Mouse (Mus musculus) gastrocnemius, postnatal 14 days (tissue): ENCODE results near the gene Arhgef10l. TPM values are rescaled to one million over a fixed set of nuclear protein-coding genes. Genes with fewer than 3 reads are reported as not detected.

Experiments
- DNase-seq: peaks from one replicate; pipeline ENCODE4 v3.0.0; 2021; ENCODE audit warnings: mixed read lengths
- intact Hi-C: fragments of 180-260 bp; cut with DNase I; formaldehyde crosslinking; loops from one replicate; pipeline ENCODE4 v1.15.1; 2025; ENCODE audit warnings: low total_unique reads
- total RNA-seq, 2 experiments: library from RNA; stranded (reverse); gene quantifications; 2 replicates each; pipeline ENCODE4 v1.2.3; 2021

Arhgef10l gene
- total RNA-seq, 2 experiments from 2014 or later, result 39.2 to 49.0 TPM

DNA sequence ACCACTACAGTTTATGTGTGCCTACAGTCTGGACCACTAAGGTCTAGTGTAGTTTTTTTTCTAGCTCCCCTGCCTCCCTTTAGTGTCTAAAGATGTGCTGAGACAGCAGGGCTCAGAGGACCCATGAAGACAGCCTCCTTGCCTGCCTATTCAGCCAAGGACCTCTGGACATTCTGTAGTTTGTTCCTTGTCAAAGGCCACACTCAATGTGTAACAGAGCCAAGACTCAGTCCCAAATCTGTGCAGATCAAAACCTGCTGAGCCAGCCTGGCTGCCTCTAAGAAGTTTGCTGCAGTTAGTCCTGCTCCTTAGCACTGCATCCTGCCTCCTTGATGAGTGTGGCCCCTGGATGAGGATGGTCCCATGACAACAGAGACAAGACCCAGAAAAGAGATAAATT, 156.0 kb downstream of the Arhgef10l start:
- intact Hi-C loops, result no loop called here
- no peak for DNase-seq

DNA sequence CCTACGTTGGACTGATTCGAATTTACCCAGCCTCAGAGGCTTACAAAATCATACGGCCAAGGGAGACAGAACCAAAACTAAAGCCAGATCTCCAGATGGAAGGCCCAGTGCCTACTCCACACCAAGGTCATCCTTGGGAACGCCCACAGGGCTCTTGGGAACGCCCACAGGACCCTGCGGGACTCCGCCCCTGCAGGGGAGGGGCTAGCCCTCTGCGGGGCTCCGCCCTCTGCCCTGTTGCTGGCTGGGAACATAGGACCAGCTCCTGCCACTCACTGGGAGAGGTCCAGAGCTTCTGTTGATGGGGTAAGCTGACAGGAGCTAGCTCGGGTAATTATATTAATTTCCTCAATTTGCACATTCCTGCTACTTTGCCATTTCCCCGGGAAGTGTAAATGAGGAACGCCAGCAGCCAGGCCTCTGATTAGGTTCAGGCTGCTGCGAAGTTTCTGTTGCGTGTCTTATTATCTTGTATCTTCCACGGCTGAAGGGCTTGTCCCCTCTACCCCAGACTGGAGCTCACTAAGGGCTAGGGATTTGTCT, 158.6 kb downstream of the Arhgef10l start:
- no peak for DNase-seq
- intact Hi-C loops, result no loop called here

- intact Hi-C loops, result no loop called here
- DNase-seq, result no peak
Measured at GRCm38 (mm10) chr4:140505608-140506002, 160.2 kb downstream of the Arhgef10l start.

DNA sequence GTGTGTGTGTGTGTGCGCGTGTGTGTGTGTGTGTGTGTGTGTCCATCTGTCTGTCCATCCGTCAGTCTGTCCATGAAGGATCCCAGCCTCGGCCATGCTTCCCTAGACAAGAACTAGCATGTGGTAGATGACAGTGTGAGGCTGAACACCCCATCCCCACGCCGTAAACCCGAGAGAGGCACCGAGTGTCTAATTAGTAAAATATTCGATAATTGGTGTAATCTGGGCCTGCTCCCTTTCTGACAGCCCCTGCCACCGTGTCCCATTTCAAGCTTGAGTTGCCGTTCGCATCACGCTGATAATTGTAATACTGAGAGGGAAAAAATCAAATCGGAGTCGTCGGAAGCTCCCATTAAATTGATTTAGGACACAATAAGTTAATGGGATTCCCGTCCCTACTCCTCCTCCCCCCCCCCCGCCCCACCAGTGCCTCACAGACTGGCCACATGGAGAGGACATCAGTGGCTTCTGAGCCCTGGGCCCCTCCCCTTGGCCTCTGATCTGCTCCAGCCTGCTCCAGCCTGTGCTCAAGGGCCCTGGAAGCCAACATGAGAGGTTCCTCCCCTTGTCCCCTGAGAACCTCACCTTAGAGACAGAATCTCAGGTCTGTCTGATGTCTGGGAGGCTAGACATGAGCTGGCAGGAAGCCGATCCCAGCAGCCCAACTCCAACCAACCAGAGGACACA, 160.7 kb downstream of the Arhgef10l start:
- intact Hi-C loops, result no loop called here
- no peak for DNase-seq

- no peak for DNase-seq
- intact Hi-C loops, result no loop called here
Measured at GRCm38 (mm10) chr4:140504067-140504913, 161.5 kb downstream of the Arhgef10l start.

- intact Hi-C loops, result no loop called here
- DNase-seq, result no peak
Measured at GRCm38 (mm10) chr4:140500766-140501165, 165.0 kb downstream of the Arhgef10l start.

- DNase-seq, result no peak
- intact Hi-C loops, result no loop called here
Measured at GRCm38 (mm10) chr4:140499571-140499970, 166.2 kb downstream of the Arhgef10l start.

DNA sequence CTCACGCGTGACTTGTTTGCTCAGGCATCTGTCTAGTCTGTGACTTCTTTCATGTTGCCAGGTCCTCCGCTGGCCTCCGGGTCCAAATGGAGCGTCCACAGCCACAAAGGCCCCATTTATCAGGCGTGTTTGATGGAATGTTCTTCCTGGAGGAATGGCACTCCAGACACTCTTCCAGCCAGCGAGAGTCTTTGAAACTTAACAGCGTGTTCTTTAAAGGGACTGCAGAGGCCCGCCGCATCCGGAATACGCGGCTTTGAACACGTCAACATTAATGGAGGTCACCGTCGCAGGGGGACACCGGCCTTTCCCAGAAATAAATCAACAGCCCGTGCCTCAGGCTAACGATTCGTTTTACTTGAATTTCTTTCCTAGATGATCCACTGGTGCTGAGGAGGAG, 168.6 kb downstream of the Arhgef10l start:
- no peak for DNase-seq
- intact Hi-C loops, result no loop called here

- intact Hi-C loops, result no loop called here
- DNase-seq, result no peak
Measured at GRCm38 (mm10) chr4:140491555-140491954, 174.3 kb downstream of the Arhgef10l start.

DNA sequence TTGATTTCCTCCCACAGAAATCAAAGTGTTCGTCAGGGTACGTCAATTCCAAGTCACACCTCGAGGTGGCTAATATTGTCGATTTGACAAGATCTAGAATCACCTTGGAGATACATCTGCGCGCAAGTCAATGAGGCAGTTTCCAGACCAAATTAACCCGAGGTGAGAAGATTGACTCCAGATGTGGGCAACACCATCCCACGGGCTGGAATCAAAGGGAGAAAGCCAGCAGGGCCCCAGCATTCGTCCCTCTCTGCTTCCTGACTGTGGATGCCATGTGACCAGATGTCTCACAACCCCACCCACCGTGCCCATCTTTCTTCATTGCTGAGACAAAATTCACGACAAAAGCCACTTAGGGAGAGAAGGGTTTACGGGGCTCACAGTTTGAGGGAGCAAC, 180.4 kb downstream of the Arhgef10l start:
- no peak for DNase-seq
- intact Hi-C loops, result no loop called here

DNA sequence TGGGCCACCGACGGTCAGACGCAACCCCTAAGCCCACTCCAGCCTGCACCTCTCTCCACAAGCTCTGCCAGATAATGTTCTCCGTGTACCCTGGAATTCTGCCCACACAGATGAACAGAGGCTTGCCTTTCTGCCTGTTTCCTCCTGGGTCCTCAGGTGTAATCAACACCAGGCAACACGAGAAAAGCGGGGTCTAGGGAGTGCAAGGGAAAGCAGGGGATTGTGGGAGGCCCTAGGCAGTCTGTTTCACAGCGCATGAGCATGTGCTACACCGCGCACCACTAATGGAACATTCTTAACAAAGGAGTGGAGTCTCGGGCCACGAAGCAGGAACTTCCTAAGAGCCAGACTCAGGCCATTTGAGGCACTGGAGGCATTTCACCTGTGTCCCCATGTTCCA, 182.7 kb downstream of the Arhgef10l start:
- no peak for DNase-seq
- intact Hi-C loops, result no loop called here

- no peak for DNase-seq
- intact Hi-C loops, result no loop called here
Measured at GRCm38 (mm10) chr4:140480369-140481067, 185.3 kb downstream of the Arhgef10l start.

DNA sequence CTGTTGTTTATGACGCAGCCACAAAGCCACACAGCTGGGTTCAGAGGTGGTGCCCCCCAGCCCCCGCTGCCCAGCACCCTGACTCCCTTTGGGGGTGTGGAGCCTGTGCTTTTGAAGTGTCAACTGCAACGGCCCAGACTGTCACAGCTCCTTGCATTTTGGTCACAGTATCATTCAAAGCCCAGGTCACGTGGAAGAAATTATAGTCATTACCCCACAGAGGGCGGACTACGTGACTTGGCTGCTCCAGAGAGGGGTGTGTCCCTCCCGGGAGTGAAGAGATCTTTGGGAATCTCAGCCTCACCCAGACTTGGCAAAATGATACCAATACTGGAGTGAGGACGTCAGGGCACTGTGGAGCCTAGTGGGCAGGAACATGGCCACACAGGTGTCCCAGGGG, 190.6 kb downstream of the Arhgef10l start:
- intact Hi-C loops, result no loop called here
- no peak for DNase-seq

DNA sequence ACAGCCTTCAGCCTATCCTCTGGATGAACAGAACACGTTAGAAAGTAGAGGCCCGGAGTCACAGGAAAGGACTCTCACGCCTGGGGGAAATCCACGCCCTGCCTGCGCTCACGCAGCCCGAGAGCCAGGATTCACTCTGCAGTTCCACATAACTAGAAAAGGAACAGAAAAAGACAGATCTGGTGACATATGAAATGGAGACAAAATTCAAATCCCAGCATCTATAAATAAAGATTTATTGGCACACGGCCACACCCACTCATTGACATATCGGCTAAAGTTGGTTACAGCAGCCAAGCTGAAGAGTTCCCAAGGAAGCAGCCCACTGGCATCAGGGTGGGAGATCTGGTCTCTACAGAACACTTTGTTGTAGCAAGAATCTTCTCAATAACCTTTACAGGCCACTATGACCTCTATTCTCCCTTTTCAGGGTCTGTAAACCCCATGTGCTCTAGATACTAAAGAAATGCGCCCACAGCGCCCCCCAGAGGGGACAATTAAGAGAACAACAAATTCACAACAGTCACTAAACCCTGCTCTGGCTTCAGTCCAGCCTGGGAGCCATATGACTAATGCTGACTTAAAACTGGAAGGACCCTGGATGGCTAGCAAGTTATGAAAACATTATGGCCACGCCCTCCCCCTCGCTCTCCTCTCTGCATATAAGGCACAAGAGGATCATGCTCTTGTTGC, 195.9 kb downstream of the Arhgef10l start:
- intact Hi-C loops, result no loop called here
- no peak for DNase-seq

GRCm38 (mm10) chr4:140467254-140467791, 198.5 kb downstream of the Arhgef10l start:
- intact Hi-C loops, result no loop called here
- DNase-seq, result no peak
